Mouse (Mus musculus): Measurements from ENCODE around the gene Pcbp4.

The Pcbp4 gene

GRCm38 (mm10) chr9:106447348-106447747 is 5.7 kb upstream of the Pcbp4 start, which contains the start of the genes Abhd14b and Abhd14a:
Abhd14b (plus strand) TSS chr9:106447459.
Abhd14a (minus strand) TSS chr9:106447678.
- DNase-seq, result peak; percentile 76 to 80

- no peak for DNase-seq
Observed at GRCm38 (mm10) chr9:106447951-106448350, 5.1 kb upstream of the Pcbp4 start.

GRCm38 (mm10) chr9:106448498-106449031 is 4.5 kb upstream of the Pcbp4 start:
- DNase-seq, result peak; percentile 66 to 72

GRCm38 (mm10) chr9:106449947-106450346 is 3.1 kb upstream of the Pcbp4 start:
- no peak for DNase-seq

GRCm38 (mm10) chr9:106450661-106451060 is 2.4 kb upstream of the Pcbp4 start:
- no peak for DNase-seq

- no peak for DNase-seq
Observed at GRCm38 (mm10) chr9:106451298-106451697, 1.8 kb upstream of the Pcbp4 start.

- DNase-seq, result no peak
Observed at GRCm38 (mm10) chr9:106451899-106452298, 1.2 kb upstream of the Pcbp4 start.

- DNase-seq, result no peak
Observed at GRCm38 (mm10) chr9:106452351-106452750, 740 bp upstream of the Pcbp4 start.

GRCm38 (mm10) chr9:106452821-106453220 is 270 bp upstream of the Pcbp4 start:
- DNase-seq, result peak in 1 of 2 experiments; percentile 22

GRCm38 (mm10) chr9:106454071-106454761 is 1.1 kb downstream of the Pcbp4 start:
- no peak for DNase-seq

GRCm38 (mm10) chr9:106454888-106455681 is 2.0 kb downstream of the Pcbp4 start:
- DNase-seq, result no peak

- no peak for DNase-seq
Observed at GRCm38 (mm10) chr9:106456325-106457162, 3.5 kb downstream of the Pcbp4 start.

- no peak for DNase-seq
Observed at GRCm38 (mm10) chr9:106457163-106457559, 4.1 kb downstream of the Pcbp4 start.

- no peak for DNase-seq
Observed at GRCm38 (mm10) chr9:106457920-106458319, 4.8 kb downstream of the Pcbp4 start.

GRCm38 (mm10) chr9:106459946-106460345 is 6.9 kb downstream of the Pcbp4 start:
- no peak for DNase-seq

GRCm38 (mm10) chr9:106460401-106461025 is 7.4 kb downstream of the Pcbp4 start:
- no peak for DNase-seq

- DNase-seq, result no peak
Observed at GRCm38 (mm10) chr9:106461026-106461415, 7.9 kb downstream of the Pcbp4 start.

- DNase-seq, result no peak
Observed at GRCm38 (mm10) chr9:106461641-106462429, 8.7 kb downstream of the Pcbp4 start.

- no peak for DNase-seq
Observed at GRCm38 (mm10) chr9:106462430-106462800, 9.3 kb downstream of the Pcbp4 start.

GRCm38 (mm10) chr9:106463122-106464063 is 10.3 kb downstream of the Pcbp4 start:
- DNase-seq, result no peak
